Mouse (Mus musculus) G1E (cell line): Measurements from ENCODE around the gene Me3.

ENCODE experiments used
- CTCF ChIP-seq: IDR thresholded peaks from 2 replicates; pipeline ENCODE4 v1.5.1; 2012; ENCODE audit warnings: low read depth, low read length, inconsistent platforms, mixed read lengths
- GATA1 ChIP-seq: IDR thresholded peaks from 2 replicates; pipeline ENCODE4 v1.6.1; 2012; ENCODE audit warnings: borderline replicate concordance, low read length, inconsistent platforms, mixed read lengths
- TAL1 ChIP-seq: conservative IDR thresholded peaks from 2 replicates; pipeline ENCODE4 v1.6.1; 2012; ENCODE audit warnings: low read depth, low read length, inconsistent platforms, mixed read lengths

GRCm38 (mm10) chr7:89717521-89717920 lies 85.3 kb downstream of the Me3 start:
- TF ChIP-seq GATA1 (no peak), TAL1 (no peak), CTCF (no peak)
